Mouse (Mus musculus) hindbrain, embryonic 11.5 days (tissue): ENCODE results near the gene Phactr3. TPM values are rescaled to one million over a fixed set of nuclear protein-coding genes. Genes with fewer than 3 reads are reported as not detected.
"Not testable (repeated sequence)": the region's sequence is repeated elsewhere in the genome, so short reads cannot be mapped to it uniquely, and the experiment has no call there.

Experiments used
- ATAC-seq: fragments of 200-750 bp; cut with Nextera tagmentation; 2 replicates; pipeline ENCODE4 v1.8.0; 2017; ENCODE audit warnings: mild to moderate bottlenecking, moderate TSS enrichment, moderate library complexity; ENCODE audit not compliant: low FRiP score
- DNase-seq: peaks from one replicate; pipeline ENCODE4 v3.0.0-alpha.2; 2015; ENCODE audit warnings: low spot score
- H3K27ac ChIP-seq: fragments of 300-500 bp; sonication (generic); 2 replicates; pipeline ENCODE4 v1.5.1; 2014; ENCODE audit warnings: mild to moderate bottlenecking, low read depth, low read length
- H3K27me3 ChIP-seq: fragments of 300-500 bp; sonication (generic); 2 replicates; pipeline ENCODE4 v1.6.1; 2014; ENCODE audit warnings: mild to moderate bottlenecking, low read length, moderate library complexity, mixed read lengths; ENCODE audit not compliant: control insufficient read depth, insufficient read depth
- H3K36me3 ChIP-seq: fragments of 300-500 bp; sonication (generic); 2 replicates; pipeline ENCODE4 v1.6.1; 2014; ENCODE audit warnings: mild to moderate bottlenecking, low read length, moderate library complexity, mixed read lengths; ENCODE audit not compliant: control insufficient read depth, insufficient read depth
- H3K4me1 ChIP-seq: fragments of 300-500 bp; sonication (generic); replicated peaks from 2 replicates; pipeline ENCODE4 v1.6.1; 2014; ENCODE audit warnings: low read length, mixed read lengths; ENCODE audit not compliant: control insufficient read depth, insufficient read depth
- H3K4me2 ChIP-seq: fragments of 300-500 bp; sonication (generic); replicated peaks from 2 replicates; pipeline ENCODE4 v1.6.1; 2014; ENCODE audit warnings: mild to moderate bottlenecking, low read depth, low read length
- H3K4me3 ChIP-seq: fragments of 300-500 bp; sonication (generic); 2 replicates; pipeline ENCODE4 v1.5.1; 2014; ENCODE audit warnings: low read depth, low read length
- H3K9ac ChIP-seq: fragments of 300-500 bp; sonication (generic); 2 replicates; pipeline ENCODE4 v1.6.1; 2014; ENCODE audit warnings: low read depth, low read length
- H3K9me3 ChIP-seq: fragments of 300-500 bp; sonication (generic); 2 replicates; pipeline ENCODE4 v1.6.1; 2016; ENCODE audit warnings: low read length; ENCODE audit not compliant: control insufficient read depth
- WGBS: fragments of 180-500 bp; shearing (Covaris S2); extraction: QIAGEN DNeasy Blood & Tissue Kit; methylation state at CpG from one replicate; pipeline ENCODE4 v1.1.7; 2014; 5-methylcytosine and 5-hydroxymethylcytosine counted together
- polyA plus RNA-seq: library from polyadenylated mRNA; unstranded; fragments of >200 nt; fragmentation: Nextera tagmentation; extraction: Ambion mirVana; gene quantifications from 2 replicates; pipeline ENCODE4 v1.2.1, GENCODE M21; 2014

Gene Phactr3
- 11.9 and 14.5 TPM in 2 replicates for polyA plus RNA-seq

DNA sequence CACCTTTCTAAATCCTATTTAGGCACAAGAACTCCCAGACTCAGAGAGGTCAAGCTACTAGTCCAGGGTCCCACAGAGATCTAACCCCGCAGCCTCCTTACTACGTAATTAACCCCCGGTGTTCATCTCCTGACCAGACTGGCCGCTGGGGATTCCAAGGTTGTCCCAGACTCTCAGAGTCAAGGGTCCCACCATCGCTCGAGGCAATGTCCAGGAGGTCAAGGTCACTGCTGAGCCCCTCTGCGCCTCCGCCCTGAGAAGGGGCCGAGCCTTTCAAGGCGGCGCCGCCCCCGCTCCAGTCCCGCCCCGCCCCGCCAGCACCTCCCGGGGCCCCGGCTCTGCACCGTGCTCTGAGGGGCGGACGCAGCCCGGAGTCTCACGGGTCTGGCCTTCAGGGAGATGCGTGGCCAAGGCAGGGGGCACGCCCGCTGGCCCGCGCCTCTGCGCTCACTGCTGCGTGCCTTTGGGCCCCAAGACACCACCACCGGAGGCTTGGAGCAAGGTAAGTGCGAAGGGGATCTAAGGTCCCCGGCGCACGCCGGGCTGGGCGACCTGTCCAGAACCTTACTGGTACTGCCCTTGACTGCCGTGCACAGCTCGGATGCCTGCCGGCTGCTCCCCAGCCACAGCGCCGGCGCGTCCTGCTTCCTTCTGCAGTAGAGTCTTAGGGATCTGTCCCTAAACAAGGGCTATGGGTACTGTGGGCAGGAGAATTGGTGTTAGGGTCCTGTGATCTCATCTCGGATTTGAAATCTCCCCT is at the start of gene Phactr3:
Gene Phactr3, plus strand, starts transcription at position 175 of the 760 bp plus-strand sequence.
- no peak within 1 kb of the TSS for H3K27ac ChIP-seq
- peak within 1 kb of the TSS; percentile 95 for H3K4me2 ChIP-seq
- DNase-seq (peak; percentile 48), ATAC-seq (peak; percentile 57)
- H3K9ac ChIP-seq, result 0 out of 2 replicates have a peak within 1 kb of the TSS, but pooled peaks have one; percentile 31
- no peaks in the 10 kb centered on the region for H3K36me3 ChIP-seq
- 2% methylated on average over 40 of the region's 45 CpGs for WGBS
- no peaks in the 10 kb centered on the region for H3K9me3 ChIP-seq
- peaks cover 16% of the 10 kb centered on the region for H3K27me3 ChIP-seq
- H3K4me3 ChIP-seq, result peak within 1 kb of the TSS; percentile 40
- peaks cover 8% of the 10 kb centered on the region; the same call in 1 of the 2 replicates for H3K4me1 ChIP-seq

DNA sequence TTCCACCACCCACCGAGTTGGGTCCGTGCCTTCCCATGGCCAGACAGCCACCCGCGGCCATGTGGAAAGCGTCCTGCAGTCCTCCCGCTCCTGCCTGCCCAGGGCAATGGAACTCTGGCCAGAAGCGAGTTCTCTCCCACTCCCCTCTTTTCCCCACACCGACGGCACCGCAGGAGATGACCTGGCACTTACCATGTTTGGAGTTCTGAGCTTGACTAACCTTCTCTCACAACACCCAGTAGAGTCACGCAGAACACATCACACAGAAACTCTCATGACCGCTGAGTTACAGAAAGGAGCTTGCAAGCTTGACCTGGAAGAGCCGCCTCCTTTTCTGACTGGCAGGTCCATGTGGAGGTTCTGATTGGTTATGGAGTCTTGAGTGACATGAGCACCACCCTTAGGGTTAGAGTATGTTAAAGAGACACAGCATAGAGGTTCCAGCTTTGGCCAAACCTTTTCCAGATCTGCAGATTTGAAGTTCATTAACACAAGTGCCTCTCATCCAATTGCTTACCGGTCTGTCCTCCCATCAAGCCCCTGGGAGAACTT is 40.5 kb upstream of the Phactr3 start, which contains the start of gene Zfp931:
Gene Zfp931, minus strand, starts transcription at position 311 of the 552 bp plus-strand sequence.
- not testable (repeated sequence) for H3K9ac ChIP-seq, H3K27me3 ChIP-seq, H3K36me3 ChIP-seq, ATAC-seq, H3K4me1 ChIP-seq, H3K9me3 ChIP-seq, H3K27ac ChIP-seq, DNase-seq
- H3K4me3 ChIP-seq, result peak within 1 kb of the TSS; percentile 32
- WGBS, result 0% methylated on average over 2 of the region's 14 CpGs
- H3K4me2 ChIP-seq, result peak within 1 kb of the TSS; percentile 29

DNA sequence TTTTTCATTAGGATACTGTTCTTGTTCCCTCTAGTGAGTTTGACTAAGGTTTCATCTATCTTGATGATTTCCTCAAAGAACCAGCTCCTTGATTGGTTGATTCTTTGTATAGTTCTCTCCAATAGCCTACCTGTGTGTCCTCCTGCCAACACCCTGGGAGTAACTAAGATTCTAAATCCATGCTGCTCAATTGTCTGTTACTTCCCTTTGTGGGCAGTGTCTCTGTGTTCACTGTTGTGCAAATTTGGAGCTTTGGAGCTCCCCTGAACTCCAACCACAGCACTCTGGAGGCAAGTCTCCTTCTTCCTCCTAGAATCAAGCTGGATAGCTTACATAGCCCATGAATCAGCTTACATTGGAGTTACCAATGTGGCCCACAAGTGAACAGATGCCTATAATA is 29.2 kb upstream of the Phactr3 start:
- H3K9me3 ChIP-seq, result no peaks in the 10 kb centered on the region
- no peaks in the 10 kb centered on the region for H3K4me1 ChIP-seq
- H3K27ac ChIP-seq, result no peak overlapping the region
- H3K36me3 ChIP-seq, result no peaks in the 10 kb centered on the region
- H3K4me3 ChIP-seq, result no peak overlapping the region
- no peak overlapping the region for H3K4me2 ChIP-seq
- H3K9ac ChIP-seq, result no peak overlapping the region
- DNase-seq (no peak), ATAC-seq (no peak)
- H3K27me3 ChIP-seq, result no peaks in the 10 kb centered on the region

DNA sequence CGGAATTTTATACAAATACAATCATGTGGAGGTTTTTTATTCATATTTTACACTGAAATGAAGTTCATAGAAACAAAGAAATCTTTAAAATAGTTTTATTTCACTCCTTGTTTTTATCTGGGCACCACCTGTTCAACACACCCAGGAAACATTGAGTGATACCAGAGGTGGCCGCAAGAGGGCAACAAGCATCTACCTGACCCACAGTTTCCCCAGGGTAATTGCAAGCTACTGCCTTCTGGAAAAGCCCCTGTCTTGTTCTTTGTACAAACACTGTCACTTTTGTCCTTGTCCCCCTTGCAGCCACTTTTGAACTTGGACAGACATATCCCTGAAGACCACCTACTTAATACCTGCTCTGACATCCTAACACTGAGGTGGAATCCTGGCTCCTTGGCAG is 20.8 kb upstream of the Phactr3 start:
- H3K4me3 ChIP-seq, result no peak overlapping the region
- H3K27me3 ChIP-seq, result no peaks in the 10 kb centered on the region
- 3% methylated on average over 2 of the region's 2 CpGs for WGBS
- no peaks in the 10 kb centered on the region for H3K9me3 ChIP-seq
- H3K27ac ChIP-seq, result no peak overlapping the region
- H3K4me1 ChIP-seq, result no peaks in the 10 kb centered on the region
- H3K4me2 ChIP-seq, result no peak overlapping the region
- no peak overlapping the region for H3K9ac ChIP-seq
- DNase-seq (peak; percentile 68), ATAC-seq (no peak)
- no peaks in the 10 kb centered on the region for H3K36me3 ChIP-seq

DNA sequence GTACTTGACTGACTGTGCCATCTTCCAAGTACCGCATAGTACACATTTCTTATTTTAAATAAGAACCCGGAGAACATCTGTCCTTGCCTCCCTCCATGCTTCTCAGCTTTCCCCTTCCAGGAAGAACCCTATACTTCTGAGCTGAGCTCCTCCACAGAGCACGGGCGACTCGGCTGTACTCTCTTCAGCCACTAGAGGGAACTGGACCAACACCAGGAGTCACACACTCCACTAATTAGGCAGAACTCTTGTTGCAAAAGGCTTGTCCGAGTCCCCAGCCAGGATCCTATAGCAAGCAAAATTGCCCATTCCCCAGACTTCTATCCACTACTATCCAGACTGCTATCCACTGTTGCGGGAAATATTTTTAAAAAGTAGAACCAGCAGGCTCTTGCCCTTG is 16.8 kb upstream of the Phactr3 start:
- DNase-seq (peak; percentile 73), ATAC-seq (peak; percentile 80)
- WGBS, result 19% methylated on average over 7 of the region's 7 CpGs
- H3K27ac ChIP-seq, result no peak overlapping the region
- no peaks in the 10 kb centered on the region for H3K27me3 ChIP-seq
- no peak overlapping the region for H3K4me3 ChIP-seq
- H3K4me2 ChIP-seq, result no peak overlapping the region
- no peaks in the 10 kb centered on the region for H3K36me3 ChIP-seq
- H3K9me3 ChIP-seq, result no peaks in the 10 kb centered on the region
- H3K4me1 ChIP-seq, result no peaks in the 10 kb centered on the region
- H3K9ac ChIP-seq, result no peak overlapping the region

DNA sequence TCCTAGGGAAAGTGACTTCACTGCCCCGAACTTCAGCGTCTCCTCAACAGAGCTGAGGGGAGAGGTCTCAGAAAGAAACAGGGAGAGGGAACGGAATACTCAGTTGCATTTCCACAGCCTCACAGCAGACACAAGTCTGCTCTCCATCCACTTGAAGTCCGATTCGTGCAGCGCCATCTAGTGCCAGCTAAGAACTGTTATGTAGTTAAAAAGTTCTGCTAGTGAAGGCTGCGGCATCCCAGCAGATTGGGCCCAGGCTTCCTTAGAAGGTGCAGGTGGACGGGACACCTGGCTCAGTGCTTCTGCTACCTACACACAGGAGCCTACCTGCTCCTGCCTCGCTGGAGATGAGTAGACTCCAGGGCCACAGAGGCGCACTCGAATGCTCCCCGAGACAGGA is 829 bp upstream of the Phactr3 start:
- WGBS, result 26% methylated on average over 12 of the region's 12 CpGs
- Histone ChIP-seq H3K4me1 (peaks cover 8% of the 10 kb centered on the region; the same call in 1 of the 2 replicates), H3K4me2 (no peak overlapping the region), H3K27ac (no peak overlapping the region), H3K9me3 (no peaks in the 10 kb centered on the region), H3K9ac (no peak overlapping the region), H3K27me3 (peaks cover 16% of the 10 kb centered on the region), H3K4me3 (no peak overlapping the region), H3K36me3 (no peaks in the 10 kb centered on the region)
- peak; percentile 76 for DNase-seq
- no peak for ATAC-seq

DNA sequence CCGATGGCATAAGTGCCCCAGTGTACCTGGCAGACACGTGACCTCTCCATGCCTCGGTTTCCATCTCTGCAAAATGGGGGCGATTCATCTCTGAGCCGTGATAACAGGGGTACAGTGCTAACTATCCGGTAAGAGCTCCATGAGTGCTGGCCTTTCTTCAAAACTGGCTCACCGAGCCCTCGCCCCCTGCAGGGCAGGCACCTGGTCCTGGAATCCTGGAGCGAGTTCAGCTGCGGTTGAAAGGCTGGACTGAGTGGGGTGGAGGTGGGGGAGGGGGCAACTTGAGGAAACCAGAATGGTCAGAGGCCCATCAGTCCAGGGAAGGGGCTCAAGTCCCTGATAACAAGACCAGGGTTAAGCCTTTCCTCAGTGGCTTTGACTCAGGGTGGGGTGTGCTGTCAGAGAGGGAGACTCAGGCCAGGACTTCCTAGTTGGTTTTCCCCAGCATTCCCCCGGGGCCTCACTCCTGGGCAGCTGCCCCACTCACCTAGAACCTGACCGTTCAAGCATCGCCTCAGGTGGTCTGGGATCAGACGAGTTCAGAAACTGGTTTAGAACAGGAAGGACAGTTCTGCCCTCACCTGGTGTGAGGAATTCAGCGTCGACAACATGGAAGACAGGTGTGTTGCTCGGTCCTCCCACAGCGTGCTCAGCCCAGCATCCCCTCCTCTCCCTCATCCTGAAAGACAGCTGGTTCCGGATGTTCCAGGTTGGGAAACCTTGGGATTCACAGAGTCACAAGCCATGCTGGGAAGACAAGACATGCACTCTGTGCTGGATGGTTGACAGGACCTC is 983 bp downstream of the Phactr3 start:
- WGBS, result 19% methylated on average over 19 of the region's 19 CpGs
- Histone ChIP-seq H3K36me3 (no peaks in the 10 kb centered on the region), H3K27me3 (peaks cover 16% of the 10 kb centered on the region), H3K9ac (no peak overlapping the region), H3K4me3 (peak overlapping the region; percentile 40), H3K4me1 (peaks cover 8% of the 10 kb centered on the region; the same call in 1 of the 2 replicates), H3K9me3 (no peaks in the 10 kb centered on the region), H3K27ac (no peak overlapping the region), H3K4me2 (peak overlapping the region; percentile 95)
- DNase-seq (no peak), ATAC-seq (peak; percentile 29; the same call in 1 of the 2 replicates)

DNA sequence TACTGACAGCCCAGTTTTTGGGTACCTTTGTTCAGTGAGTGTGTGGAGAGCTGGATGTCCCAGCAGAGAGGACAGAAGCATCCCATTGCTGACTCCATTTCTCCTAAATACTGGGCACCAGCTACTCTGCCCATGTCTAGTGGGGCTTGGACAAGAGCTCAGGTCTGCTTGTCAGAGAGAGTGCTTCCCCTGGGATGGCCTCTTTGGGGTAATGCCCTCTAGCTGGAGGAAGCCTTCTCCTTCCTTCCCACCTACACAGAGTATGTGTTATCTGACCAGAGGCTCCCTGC is 1.5 kb downstream of the Phactr3 start:
- H3K4me2 ChIP-seq, result no peak overlapping the region
- no peaks in the 10 kb centered on the region for H3K9me3 ChIP-seq
- no peak for DNase-seq
- H3K36me3 ChIP-seq, result no peaks in the 10 kb centered on the region
- no peak overlapping the region for H3K9ac ChIP-seq
- no peak for ATAC-seq
- peaks cover 8% of the 10 kb centered on the region; the same call in 1 of the 2 replicates for H3K4me1 ChIP-seq
- no peak overlapping the region for H3K27ac ChIP-seq
- no peak overlapping the region for H3K4me3 ChIP-seq
- peaks cover 16% of the 10 kb centered on the region for H3K27me3 ChIP-seq
